Mouse (Mus musculus) left cerebral cortex, adult 9 months (tissue): ENCODE results near the gene 6430571L13Rik.
"Not testable (repeated sequence)": the region's sequence is repeated elsewhere in the genome, so short reads cannot be mapped to it uniquely, and the experiment has no call there.

Source experiments
- DNase-seq, 2 experiments: peaks; one replicate each; pipeline ENCODE4 v3.0.0; 2022; ENCODE audit warnings: low spot score in 2 of 2

The 6430571L13Rik gene

DNA sequence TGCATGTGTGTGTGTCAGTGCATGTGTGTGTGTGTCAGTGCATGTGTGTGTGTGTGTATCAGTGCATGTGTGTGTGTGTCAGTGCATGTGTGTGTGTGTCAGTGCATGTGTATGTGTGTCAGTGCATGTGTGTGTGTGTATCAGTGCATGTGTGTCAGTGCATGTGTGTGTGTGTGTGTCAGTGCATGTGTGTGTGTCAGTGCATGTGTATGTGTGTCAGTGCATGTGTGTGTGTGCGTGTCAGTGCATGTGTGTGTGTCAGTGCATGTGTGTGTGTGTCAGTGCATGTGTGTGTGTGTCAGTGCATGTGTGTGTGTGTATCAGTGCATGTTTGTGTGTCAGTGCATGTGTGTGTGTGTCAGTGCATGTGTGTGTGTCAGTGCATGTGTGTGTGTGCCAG lies 33.7 kb upstream of the 6430571L13Rik start:
- not testable (repeated sequence) for DNase-seq

DNA sequence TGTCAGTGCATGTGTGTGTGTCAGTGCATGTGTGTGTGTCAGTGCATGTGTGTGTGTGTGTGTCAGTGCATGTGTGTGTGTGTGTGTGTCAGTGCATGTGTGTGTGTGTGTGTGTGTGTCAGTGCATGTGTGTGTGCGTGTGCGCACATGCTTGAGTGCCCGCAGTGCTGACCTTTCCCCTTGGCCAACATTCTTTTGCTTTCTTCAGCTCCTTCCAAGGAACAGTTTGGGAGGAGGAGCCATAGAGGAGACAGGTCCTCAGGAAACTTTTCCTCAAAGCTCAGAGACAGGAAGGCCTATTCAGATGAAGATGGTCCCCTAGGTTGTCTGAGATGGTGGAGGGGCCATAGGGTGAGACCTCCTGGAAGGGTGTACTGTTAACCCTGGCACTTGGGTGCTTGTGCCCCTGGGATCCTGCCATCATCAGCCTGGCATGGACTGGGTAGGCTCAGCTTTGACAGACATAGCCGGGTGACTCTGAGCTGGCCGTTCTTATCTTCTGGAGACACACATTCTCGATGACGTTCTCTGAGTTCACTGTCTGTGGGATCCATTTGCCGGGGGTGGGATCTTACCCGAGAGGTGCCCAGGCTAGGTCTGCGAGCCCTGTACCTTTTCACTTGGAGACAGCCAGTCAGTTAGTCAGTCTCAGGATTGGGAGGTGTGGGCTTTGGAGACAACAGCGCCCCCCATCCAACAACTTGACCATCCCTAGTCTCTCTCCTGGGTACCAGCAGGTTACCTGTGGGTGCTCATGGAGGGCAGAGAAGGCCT lies 33.1 kb upstream of the 6430571L13Rik start:
- DNase-seq = no peak

DNA sequence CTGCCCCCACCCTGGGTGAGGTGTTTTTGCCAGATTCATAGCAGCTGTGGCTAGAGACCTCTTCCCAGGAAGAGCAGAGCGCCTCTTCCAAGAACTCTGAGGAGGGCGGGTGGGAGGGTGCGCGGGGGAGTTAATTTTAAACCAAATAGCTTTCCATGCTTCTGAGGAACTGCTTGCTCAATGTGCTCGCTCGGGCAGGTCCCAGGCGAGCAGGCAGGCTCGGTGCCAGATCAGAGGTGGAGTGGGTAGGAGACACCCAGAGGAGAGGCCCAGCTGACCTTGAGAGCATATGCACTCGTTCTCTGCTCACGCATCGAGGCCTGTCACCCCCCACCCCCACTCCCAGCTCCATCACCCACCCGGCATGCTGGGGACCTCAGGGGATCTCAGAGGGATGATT lies 32.5 kb upstream of the 6430571L13Rik start:
- DNase-seq = peak in 1 of 2 experiments; percentile 50

DNA sequence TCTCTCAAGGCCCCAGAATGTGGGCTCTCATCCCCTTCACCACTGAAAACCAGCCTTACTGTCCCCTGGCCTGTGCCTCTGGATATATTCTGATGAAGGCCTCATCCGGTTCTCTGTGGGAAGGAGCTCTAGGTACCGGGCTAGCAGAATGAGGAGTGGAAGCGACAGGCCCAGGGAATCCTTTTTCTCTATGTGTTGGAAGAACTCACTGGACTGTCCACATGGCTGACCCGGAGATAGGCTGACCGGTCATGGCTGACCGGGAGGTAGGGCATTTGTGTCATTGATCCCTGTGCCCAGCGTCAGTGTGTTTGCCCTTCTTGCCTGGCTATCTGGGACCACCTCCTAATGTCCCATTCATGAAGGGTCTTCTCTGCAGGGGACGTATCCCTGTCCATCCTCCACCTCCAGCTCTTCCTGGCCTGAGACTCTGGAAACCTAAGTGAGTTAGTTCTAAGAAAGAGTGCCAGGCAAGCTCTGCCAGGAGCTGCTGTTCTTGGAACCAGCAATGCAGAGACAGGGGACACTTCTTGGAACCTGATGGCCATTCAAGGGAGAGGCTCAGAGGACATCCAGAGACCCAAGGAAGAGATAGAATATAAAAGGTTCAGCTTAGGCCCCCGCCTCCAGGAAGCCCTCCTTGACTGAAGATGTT lies 31.9 kb upstream of the 6430571L13Rik start:
- no peak for DNase-seq

DNA sequence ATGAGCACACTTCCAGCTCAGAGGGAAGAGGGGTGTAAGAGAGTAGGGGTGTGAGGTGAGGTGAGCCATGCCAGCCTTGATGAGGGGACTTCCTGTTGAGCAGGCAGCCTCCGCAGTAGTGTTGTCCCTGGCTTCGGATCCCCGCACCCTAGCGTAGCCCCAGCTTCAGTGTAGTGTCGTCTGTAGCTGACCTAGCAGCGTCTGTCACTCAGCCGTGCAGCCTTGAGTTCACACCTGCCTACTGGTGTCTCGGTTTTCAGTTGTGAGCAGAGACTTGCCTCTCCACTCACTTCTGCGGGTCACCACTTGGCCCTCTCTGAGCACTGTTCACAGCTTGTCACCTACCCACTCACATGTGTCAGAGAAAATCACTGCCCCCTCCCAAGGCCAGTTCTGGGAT lies 31.2 kb upstream of the 6430571L13Rik start:
- DNase-seq = no peak

DNA sequence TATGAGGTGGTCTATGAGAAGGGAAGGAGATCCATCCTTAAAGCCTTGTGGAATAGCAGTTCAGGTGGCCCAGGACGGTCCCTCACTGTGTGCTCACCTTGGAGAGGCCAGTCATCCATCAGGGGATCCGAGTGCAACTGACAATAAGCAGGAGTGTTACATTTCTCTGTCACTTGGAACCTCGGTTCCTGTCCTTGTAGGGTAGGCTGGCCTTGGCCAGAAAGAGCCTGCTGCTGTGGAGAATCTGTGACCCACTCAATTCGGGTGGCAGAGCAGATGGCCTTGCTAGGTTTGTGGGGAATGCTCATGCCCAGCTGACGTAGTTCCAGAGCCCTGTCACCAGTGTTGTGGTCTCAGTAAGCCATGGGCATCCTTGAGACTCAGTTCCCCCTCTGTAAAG lies 30.8 kb upstream of the 6430571L13Rik start:
- no peak for DNase-seq

DNA sequence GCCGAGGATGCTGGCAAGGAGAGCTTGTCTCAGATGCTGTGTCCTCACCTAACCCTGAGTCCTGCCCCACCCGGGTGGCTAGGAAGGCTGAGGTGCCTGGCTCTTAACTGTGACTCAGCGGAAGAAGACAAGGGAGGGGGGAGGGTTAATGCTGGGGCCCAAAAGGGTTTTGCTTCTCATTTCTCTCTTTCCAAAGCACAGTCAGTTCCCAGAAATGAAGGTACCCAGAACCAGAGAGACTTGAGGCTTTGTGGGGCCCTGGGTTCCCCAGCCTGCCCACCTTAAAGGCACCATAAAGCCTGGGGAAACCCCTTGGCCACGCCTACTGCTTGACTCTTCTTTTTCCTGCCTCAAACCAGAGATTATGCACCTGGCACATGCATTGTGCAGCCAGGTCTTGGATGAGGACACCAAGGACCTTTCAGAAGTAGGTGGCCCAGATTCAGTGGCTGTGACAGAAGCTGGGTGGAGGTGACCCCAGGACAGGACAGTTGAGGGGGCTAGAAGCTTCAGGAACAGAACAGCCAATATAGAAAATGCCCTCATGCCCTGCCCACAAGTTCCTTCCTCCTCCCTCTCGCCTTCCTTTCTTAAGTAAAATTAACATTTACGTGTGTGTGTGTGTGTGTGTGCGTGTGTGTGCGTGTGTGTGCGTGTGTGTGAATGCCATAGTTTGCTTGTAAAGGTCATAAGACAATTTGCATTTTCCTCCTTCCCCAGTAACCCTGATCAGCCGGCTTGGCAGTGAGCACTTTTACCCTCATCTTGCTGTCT lies 27.4 kb upstream of the 6430571L13Rik start:
- no peak for DNase-seq

DNA sequence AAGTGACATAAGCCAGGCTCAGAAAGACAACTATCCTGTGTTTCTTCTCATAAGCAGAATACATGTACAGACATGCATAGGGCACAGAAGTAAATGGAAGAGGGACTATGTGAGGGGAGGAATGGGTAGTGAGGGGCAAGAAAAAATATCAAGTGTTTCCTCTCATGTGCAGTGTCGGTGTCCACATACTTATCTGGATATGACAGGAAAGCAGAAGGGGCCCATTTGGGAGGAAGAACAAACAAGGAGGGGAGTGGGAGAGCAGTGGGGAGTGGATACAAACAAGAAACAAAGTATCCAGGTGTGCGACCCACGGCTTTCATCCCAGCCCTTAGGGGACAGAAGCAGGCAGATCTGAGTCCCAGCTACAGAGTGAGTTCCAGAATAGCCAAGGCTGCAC lies 26.5 kb upstream of the 6430571L13Rik start:
- no peak for DNase-seq

DNA sequence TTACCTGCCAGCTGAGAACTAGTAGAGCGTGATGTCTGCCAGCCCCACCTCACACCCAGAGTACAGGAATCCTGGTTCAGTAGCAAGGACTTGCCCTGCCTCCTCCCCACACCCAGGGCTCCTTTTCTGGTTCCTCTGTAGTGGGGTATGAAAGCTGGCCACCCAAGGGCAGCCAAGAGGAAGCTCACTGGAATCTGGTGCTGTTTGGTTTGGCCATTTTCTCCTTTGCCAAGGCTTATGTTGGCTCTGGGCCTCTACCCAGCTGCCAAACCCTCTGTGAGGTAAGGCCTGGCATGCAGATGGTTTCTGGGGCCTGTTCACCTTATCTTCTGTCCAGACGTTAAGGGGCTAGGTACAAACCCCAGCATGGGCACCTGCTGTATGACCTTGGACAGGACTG lies 24.6 kb upstream of the 6430571L13Rik start:
- no peak for DNase-seq

DNA sequence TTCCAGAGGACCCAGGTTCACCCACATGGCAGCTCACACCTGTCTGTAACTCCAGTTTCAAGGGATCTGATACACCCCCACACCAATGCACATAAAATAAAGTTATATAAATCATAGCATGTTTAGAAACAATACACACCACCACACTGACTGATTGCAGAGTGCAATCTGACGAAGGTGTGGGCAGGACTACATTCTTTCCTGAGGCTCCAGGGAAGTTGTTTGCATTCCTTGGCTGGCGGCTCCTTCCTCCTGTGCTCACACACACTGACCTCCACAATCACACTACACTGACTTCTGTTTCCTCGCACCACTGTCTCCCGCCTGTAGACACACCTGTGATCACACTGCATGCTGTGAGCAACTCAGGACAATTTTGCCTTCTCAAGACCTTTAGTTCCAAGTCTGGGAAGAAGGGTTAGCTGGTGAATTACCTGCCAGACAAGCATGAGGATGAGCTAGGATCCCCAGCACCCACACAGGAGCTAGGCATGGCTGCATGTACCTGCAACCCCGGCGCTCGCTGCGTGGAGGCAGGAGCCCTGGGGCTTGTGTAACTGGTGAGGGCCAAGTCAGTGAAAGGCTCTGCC lies 17.8 kb upstream of the 6430571L13Rik start:
- no peak for DNase-seq

DNA sequence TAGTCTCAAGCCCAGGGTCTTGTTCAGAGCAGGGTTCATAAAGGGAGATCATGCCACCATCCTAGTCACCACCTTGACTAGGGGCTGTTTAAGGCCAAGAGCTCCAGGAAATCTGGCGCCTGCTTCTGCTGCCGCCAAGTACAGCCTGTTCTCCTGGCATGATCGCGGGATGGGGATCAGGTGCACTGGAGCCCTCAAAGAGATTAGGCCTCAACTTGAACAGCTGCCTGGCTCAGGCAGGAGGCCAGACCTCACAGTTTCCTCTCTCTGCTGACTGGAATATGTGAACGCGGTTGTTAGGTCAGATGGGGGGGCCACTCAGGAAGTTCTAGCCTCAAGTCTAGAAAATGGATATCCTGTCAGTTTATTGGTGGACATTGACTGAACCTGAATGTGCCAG lies 16.8 kb upstream of the 6430571L13Rik start:
- DNase-seq = no peak

DNA sequence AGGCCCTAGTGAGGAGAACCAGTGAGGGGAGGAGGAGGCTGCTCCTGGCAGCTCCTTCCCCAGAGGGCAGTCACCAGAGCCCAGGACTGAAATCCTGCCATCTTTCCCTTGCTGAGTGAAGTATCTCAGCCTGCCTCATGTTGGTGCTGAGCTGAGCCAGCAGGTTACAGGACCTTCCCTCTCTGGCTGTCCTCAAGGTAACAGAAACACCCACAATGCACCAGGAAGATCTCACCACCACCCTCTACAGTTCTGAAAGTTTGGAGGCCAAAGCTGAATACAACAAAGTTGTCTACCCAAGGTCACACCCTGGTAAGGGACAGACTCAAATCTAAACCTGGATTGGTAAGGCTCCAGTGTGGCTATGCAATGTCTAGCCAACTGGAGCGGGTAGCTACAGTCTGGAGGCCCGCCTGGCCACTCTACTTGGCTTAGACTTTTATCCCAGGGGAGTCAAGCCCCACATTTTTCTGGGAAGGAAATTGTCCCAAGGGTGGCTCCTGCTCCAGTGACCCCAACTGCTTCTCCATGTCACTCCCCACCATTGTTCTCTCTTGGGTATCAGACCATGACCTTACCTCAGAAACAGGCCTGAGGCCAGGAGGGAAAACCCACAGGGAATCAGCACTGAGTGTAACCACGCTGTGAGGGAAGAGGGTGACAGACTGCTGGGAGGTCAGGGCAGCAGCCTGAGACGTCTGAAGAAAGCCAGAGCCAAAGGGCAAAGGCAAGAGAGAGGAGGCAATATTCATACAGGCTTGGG lies 15.4 kb upstream of the 6430571L13Rik start:
- no peak for DNase-seq

DNA sequence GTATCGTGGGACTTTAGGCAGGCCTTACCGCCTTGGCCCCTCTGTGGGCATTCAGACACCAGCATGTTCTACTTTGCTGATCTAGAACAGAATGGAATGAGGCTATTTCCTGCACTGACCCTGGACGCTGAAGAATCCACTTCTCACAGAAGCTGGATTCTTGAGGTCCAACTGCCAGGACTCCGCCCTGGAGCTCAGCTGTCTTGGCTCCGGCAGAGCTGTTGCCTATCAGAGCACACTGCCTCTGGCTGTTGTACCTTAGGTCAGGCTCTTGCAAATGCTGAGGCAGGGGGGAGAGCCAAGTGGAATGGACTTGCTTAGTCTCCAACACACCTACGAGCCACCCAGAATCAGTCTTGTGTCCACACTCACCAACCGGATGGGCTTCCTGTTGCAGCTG lies 14.5 kb upstream of the 6430571L13Rik start:
- no peak for DNase-seq

DNA sequence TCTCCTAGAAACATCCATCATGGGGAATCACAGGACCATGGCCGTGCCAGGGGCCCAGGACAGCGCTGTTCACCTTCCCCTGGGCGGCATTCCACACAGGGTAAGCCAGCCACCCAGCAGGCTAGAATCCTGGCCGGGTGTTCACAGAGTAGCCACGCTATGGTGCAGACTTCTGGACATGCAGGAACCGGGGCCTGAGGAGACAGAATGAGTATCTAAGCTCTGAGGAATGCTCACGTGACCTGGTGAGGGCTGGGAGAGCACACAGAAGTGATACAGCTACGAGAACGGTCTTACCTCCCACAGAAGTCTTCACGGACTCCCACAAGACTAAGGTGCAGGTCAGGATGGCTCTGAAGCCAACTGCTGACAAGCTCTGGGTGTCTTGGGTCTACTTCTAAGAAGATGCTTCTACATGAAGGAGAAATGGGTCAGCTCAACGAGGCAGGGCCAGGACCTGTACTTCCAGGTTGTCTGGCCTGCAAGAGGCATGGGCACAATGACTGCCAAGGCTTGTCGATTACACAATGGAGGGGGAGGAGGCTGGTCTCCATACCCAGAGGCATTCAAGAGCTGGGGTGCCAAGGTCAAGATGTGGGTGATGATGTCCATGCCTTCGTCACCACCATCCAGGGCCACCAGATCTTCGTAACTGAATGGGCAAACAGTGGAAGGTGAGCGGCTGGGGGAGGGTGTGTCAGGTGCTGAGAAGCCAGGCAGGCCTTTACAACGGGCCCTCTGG lies 12.4 kb upstream of the 6430571L13Rik start:
- DNase-seq = no peak

DNA sequence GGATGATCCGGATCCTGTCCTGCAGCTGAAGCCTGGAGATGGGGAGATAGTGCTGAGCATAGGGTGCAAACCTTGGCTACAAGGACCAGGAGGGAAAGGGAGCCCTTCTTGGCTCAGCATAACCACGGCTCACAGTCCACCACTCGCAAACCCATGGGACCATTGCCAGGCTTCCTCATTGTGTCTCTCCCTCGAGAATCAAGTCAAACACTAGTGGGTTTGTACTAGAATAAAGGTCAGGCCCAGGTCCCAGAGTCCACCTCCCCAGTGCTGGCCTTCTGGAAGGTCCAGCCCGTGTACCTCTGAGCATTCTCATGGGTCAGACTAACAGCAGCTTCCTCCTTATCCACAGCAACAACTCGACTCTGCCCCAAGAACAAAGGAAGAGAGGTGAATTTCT lies 9.6 kb upstream of the 6430571L13Rik start:
- no peak for DNase-seq

DNA sequence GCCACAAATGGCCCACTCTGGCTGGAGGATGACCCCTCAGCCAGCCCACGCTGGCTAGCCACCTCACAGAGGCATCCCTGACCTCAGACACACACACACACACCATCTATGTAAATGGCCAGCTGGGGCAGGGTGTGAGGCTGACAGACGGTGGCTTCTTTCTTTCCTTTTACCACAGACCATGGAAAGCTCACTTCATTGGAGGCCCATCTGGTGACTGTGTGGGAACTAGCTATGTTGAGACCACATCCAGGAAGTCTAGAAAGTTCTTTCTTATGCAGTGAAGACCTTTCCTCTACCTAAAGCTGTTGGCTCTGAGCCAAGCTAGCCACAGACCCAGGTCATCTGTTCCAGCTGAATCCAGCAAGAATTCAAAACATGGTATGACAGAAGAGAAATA lies 6.7 kb upstream of the 6430571L13Rik start:
- no peak for DNase-seq

DNA sequence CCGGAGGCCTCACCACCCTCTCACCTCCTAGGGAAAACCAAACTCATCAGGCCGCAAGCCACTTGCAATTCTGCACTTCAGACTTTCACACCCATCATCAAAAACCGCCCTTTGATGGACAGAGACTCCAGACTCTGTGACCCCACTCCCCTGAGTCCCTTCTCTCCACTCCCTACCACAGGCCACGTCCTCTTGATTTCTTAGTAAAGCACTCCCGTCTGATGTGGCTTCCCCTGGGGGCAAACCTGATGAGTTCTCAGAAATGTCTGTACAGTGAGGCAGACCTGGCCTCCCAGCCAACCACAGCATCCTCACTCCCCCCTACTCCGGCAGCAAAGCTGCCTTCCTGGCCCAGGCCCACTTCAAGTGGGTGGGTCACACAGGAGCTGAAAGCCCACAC lies 6.0 kb upstream of the 6430571L13Rik start:
- DNase-seq = no peak

DNA sequence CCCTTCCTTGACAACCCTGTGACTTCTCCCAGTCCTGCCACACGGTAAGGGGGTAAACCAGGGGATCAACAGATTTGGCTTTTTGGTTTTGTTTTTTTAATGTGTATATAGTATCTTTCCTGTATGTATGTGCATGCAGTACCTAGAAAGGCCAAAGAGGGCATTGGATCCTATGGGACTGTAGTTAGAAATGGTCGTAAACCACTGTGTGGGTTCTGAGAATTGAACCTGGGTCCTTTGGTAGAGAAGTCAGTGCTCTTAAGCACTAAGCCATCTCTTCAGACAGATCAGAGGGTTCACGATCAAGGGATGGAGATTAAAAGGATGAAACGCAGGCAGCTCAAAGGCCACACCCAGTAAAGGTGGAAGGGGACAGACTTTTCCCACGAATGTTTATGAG lies 5.4 kb upstream of the 6430571L13Rik start:
- DNase-seq = no peak

DNA sequence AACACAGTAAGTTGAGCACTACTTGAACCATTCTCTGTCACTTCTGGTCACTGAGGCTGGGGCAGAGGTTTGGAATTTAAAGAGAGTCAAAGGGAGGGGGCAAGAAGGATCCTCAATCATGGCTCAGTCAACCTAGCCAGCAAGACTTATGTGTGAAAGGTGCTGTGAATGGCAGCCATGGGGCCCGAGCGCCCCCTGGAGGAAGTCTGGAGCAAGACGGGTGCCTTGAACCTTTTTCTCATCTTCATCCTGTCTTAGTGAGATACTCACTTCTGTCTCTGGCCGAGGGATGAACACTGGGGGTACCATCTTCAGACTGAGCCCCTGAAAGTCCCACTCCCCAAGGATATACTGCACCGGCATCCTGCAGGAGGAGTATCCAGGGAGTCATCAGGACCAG lies 4.5 kb upstream of the 6430571L13Rik start:
- peak in 1 of 2 experiments; percentile 74 for DNase-seq

DNA sequence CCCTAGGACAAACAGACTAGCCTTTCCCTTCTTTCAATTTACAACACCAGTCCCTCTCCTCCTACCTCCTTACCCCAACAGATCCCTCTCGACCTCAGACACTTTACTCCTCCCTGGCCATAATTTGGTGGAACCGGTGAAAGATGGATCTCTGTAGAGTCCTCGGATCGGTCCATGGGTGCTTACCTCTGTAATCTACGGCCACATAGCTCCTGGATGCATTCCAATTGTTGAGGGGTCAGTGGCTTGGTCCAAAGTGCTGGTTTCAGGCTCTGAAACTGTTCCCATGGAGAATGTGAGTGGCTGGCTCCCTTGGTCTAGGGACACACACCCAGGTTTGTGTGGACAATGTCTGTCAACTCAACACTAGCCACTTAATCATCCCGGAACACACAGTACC lies 4.0 kb upstream of the 6430571L13Rik start:
- no peak for DNase-seq
